Mouse (Mus musculus) kidney, adult 2 months (tissue): ENCODE results near the gene Pfdn4. TPM values are rescaled to one million over a fixed set of nuclear protein-coding genes. Genes with fewer than 3 reads are reported as not detected.

Experiments used
- DNase-seq: peaks from one replicate; pipeline ENCODE4 v3.0.0; 2021
- H3K27ac ChIP-seq: fragments of 200-500 bp; 2 replicates; pipeline ENCODE4 v1.5.1; 2012; ENCODE audit warnings: low read depth, low read length, control low read depth, inconsistent platforms; ENCODE audit not compliant: insufficient read depth
- H3K27me3 ChIP-seq: fragments of 200-500 bp; replicated peaks from 2 replicates; pipeline ENCODE4 v1.6.1; 2012; ENCODE audit warnings: mild to moderate bottlenecking, moderate library complexity, low read length, inconsistent platforms; ENCODE audit not compliant: control insufficient read depth, insufficient read depth
- H3K36me3 ChIP-seq: fragments of 200-500 bp; 2 replicates; pipeline ENCODE4 v1.6.1; 2012; ENCODE audit warnings: mild to moderate bottlenecking, moderate library complexity, low read length, inconsistent platforms; ENCODE audit not compliant: control insufficient read depth, insufficient read depth
- H3K4me1 ChIP-seq: fragments of 200-500 bp; 2 replicates; pipeline ENCODE4 v1.6.1; 2011; ENCODE audit warnings: low read length; ENCODE audit not compliant: control insufficient read depth, insufficient read depth
- H3K4me3 ChIP-seq: fragments of 200-500 bp; 2 replicates; pipeline ENCODE4 v1.5.1; 2011; ENCODE audit warnings: mild to moderate bottlenecking, low read depth, low read length, control low read depth; ENCODE audit not compliant: insufficient read depth
- CTCF ChIP-seq: fragments of 200-500 bp; conservative IDR thresholded peaks from 2 replicates; pipeline ENCODE4 v1.5.1; 2011; ENCODE audit warnings: low read depth, mild to moderate bottlenecking, control low read depth, low read length, moderate library complexity, mixed read lengths; ENCODE audit not compliant: insufficient read depth, insufficient read length
- POLR2A ChIP-seq: fragments of 200-500 bp; IDR thresholded peaks from one replicate; pipeline ENCODE4 v1.6.1; 2011; ENCODE audit warnings: low read depth, low read length, control low read depth
- WGBS: fragments of 180-500 bp; shearing (Covaris S2); methylation state at CpG from one replicate; pipeline ENCODE4 v1.1.7; 2018; 5-methylcytosine and 5-hydroxymethylcytosine counted together
- polyA plus RNA-seq: library from polyadenylated mRNA; depleted of rRNA; stranded (reverse); fragments of >200 nt; gene quantifications from 2 replicates; pipeline ENCODE4 v1.2.3, GENCODE M21; 2012; rRNA removed

The Pfdn4 gene
- polyA plus RNA-seq, 1 experiment, result 5.6 TPM

GRCm38 (mm10) chr2:170547526-170547925 is 51.3 kb downstream of the Pfdn4 start:
- no peaks in the 10 kb centered on the region for H3K27me3 ChIP-seq
- whole genome bisulfite sequencing, result 29% methylated on average over 6 of the region's 6 CpGs
- no peak for TF ChIP-seq POLR2A
- TF ChIP-seq CTCF, result no peak

GRCm38 (mm10) chr2:170548046-170548445 is 51.8 kb downstream of the Pfdn4 start:
- TF ChIP-seq POLR2A, result no peak
- TF ChIP-seq CTCF, result no peak
- Histone ChIP-seq H3K27me3 (no peaks in the 10 kb centered on the region), H3K27ac (peak overlapping the region; percentile 22), H3K4me3 (no peak overlapping the region), H3K36me3 (no peaks in the 10 kb centered on the region), H3K4me1 (peaks cover 7% of the 10 kb centered on the region; the same call in 1 of the 2 replicates)
- WGBS, result 51% methylated on average over 4 of the region's 4 CpGs
- no peak for DNase-seq

More at GRCm38 (mm10) chr2:170547526-170547925, 51.3 kb downstream of the Pfdn4 start:
- H3K4me3 ChIP-seq, result no peak overlapping the region
- H3K4me1 ChIP-seq, result peaks cover 7% of the 10 kb centered on the region; the same call in 1 of the 2 replicates
- DNase-seq, result peak; percentile 71
- peak overlapping the region; percentile 22; the same call in 1 of the 2 replicates for H3K27ac ChIP-seq
- no peaks in the 10 kb centered on the region for H3K36me3 ChIP-seq

GRCm38 (mm10) chr2:170549146-170549545 is 52.9 kb downstream of the Pfdn4 start:
- Histone ChIP-seq H3K4me1 (peaks cover 7% of the 10 kb centered on the region; the same call in 1 of the 2 replicates), H3K4me3 (no peak overlapping the region), H3K36me3 (no peaks in the 10 kb centered on the region), H3K27ac (no peak overlapping the region), H3K27me3 (no peaks in the 10 kb centered on the region)
- peak; percentile 81 for DNase-seq
- TF ChIP-seq POLR2A (no peak), CTCF (no peak)
- WGBS, result 58% methylated on average over 2 of the region's 2 CpGs

DNA sequence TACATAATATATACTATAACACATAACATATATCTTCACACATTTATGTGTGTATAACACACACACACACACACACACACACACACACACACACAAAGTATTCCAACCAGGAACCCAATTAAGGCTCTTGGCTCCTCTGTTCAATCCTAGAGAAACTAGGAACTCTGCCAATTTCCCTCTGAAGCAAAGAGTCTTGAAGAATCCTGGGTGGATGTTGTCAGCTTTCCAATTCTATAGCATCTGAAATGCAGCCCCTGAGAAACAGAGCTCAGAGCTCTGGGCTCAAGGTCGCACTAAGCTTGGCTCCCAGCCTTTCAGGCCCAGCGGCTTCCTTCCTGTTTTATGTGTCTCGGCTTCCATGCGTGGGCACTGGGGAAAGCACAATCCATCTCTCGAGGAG is 54.0 kb downstream of the Pfdn4 start:
- Histone ChIP-seq H3K4me1 (peaks cover 5% of the 10 kb centered on the region; the same call in 1 of the 2 replicates), H3K27me3 (no peaks in the 10 kb centered on the region), H3K4me3 (no peak overlapping the region), H3K27ac (no peak overlapping the region), H3K36me3 (no peaks in the 10 kb centered on the region)
- 28% methylated on average over 5 of the region's 5 CpGs for WGBS
- DNase-seq, result no peak
- TF ChIP-seq POLR2A, result no peak
- TF ChIP-seq CTCF, result no peak

- no peaks in the 10 kb centered on the region for H3K27me3 ChIP-seq
- H3K4me3 ChIP-seq, result no peak overlapping the region
- WGBS, result 63% methylated on average over 7 of the region's 7 CpGs
- no peak for TF ChIP-seq CTCF
- no peak for TF ChIP-seq POLR2A
- no peak overlapping the region for H3K27ac ChIP-seq
- DNase-seq, result no peak
- H3K4me1 ChIP-seq, result peaks cover 5% of the 10 kb centered on the region; the same call in 1 of the 2 replicates
- no peaks in the 10 kb centered on the region for H3K36me3 ChIP-seq
Observed at GRCm38 (mm10) chr2:170552088-170552487, 55.9 kb downstream of the Pfdn4 start.

DNA sequence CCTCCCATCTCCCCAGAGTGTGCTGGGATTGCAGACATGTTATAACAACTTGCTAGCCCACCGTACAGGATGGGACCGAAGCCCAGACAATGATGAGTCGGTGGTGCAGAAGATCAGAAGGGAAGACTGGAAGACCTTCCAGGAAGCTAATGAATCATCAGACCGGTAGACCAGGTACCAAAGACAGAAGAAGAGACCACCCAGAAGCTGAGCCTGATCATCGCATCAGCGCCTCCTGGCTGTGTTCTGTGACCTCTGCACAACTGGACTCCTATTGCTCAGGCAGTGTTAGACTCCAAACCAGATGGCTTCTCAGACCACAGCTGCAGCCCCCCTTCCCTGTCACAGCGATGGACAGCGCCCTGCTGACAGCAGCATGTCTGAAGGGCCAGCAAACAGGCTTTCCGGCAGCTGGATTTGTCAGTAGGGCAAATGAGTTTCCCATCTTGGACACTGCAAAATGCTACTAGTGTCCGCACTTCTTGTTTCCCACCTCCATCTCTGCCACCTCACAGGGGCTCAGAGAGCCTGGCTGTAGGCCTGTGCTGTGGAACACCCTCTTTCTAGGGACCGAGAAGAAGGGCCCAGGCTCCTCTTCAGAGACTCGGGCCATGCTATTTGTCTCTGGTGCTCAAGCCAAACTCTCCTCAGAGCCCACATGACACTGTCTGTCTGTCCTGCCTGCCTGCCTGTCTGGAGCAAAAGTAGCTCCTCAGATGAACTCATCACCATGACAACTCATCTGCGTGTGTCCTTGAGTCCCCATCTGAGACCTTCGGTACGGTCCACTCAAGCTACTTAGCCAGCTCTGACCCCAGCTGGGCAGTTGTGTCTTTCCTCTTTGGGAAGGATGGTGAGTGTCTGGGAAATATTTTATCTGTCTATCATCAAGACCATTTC is 68.0 kb downstream of the Pfdn4 start:
- H3K27ac ChIP-seq, result no peak overlapping the region
- 75% methylated on average over 15 of the region's 15 CpGs for WGBS
- no peak for DNase-seq

GRCm38 (mm10) chr2:170564995-170565394 is 68.8 kb downstream of the Pfdn4 start:
- WGBS, result 83% methylated on average over 8 of the region's 8 CpGs
- TF ChIP-seq POLR2A (no peak), CTCF (no peak)
- no peak overlapping the region for H3K27ac ChIP-seq
- no peak overlapping the region for H3K4me3 ChIP-seq
- no peak for DNase-seq
- no peaks in the 10 kb centered on the region for H3K4me1 ChIP-seq
- H3K36me3 ChIP-seq, result no peaks in the 10 kb centered on the region
- H3K27me3 ChIP-seq, result no peaks in the 10 kb centered on the region

More for the DNA sequence above, 68.0 kb downstream of the Pfdn4 start:
- H3K4me1 ChIP-seq, result no peaks in the 10 kb centered on the region
- no peak overlapping the region for H3K4me3 ChIP-seq
- no peaks in the 10 kb centered on the region for H3K27me3 ChIP-seq
- H3K36me3 ChIP-seq, result no peaks in the 10 kb centered on the region
- TF ChIP-seq POLR2A (no peak), CTCF (no peak)

Other genes with a start within 250 kb of the Pfdn4 start
- 0.29 and 0.45 TPM in 2 replicates for gene Bcas1, start 68.6 kb upstream of the Pfdn4 start, polyA plus RNA-seq
- gene Cyp24a1, start 717 bp downstream of the Pfdn4 start, polyA plus RNA-seq, result 27.5 and 29.2 TPM in 2 replicates
- not detected in 2 replicates for gene 4930470P17Rik, start 105.6 kb downstream of the Pfdn4 start, polyA plus RNA-seq
- 0.10 and 0.16 TPM in 2 replicates for gene Dok5, start 235.4 kb downstream of the Pfdn4 start, polyA plus RNA-seq